Mouse (Mus musculus) lung, embryonic 16.5 days (tissue): Measurements from ENCODE around the gene Iffo1. TPM values are rescaled to one million over a fixed set of nuclear protein-coding genes. Genes with fewer than 3 reads are reported as not detected.

Experiments
- ATAC-seq: fragments of 200-750 bp; cut with Nextera tagmentation; 2 replicates; pipeline ENCODE4 v1.8.0; 2017; ENCODE audit warnings: low read depth, mild to moderate bottlenecking, moderate library complexity
- H3K27ac ChIP-seq: fragments of 300-500 bp; sonication (generic); 2 replicates; pipeline ENCODE4 v1.5.1; 2014; ENCODE audit warnings: mild to moderate bottlenecking, control low read depth, low read length
- H3K27me3 ChIP-seq: fragments of 300-500 bp; sonication (generic); 2 replicates; pipeline ENCODE4 v1.6.1; 2014; ENCODE audit warnings: low read depth, low read length, mixed read lengths; ENCODE audit not compliant: control insufficient read depth, insufficient read depth
- H3K36me3 ChIP-seq: fragments of 300-500 bp; sonication (generic); 2 replicates; pipeline ENCODE4 v1.6.1; 2014; ENCODE audit warnings: low read length; ENCODE audit not compliant: control insufficient read depth, insufficient read depth
- H3K4me1 ChIP-seq: fragments of 300-500 bp; sonication (generic); replicated peaks from 2 replicates; pipeline ENCODE4 v1.6.1; 2014; ENCODE audit warnings: low read length, mixed read lengths; ENCODE audit not compliant: control insufficient read depth, insufficient read depth
- H3K4me2 ChIP-seq: fragments of 300-500 bp; sonication (generic); 2 replicates; pipeline ENCODE4 v1.6.1; 2014; ENCODE audit warnings: low read depth, low read length, control low read depth
- H3K4me3 ChIP-seq: fragments of 300-500 bp; sonication (generic); 2 replicates; pipeline ENCODE4 v1.5.1; 2014; ENCODE audit warnings: mild to moderate bottlenecking, low read length, control low read depth
- H3K9ac ChIP-seq: fragments of 300-500 bp; sonication (generic); 2 replicates; pipeline ENCODE4 v1.6.1; 2014; ENCODE audit warnings: low read length, control low read depth
- H3K9me3 ChIP-seq: fragments of 300-500 bp; sonication (generic); 2 replicates; pipeline ENCODE4 v1.6.1; 2016; ENCODE audit warnings: low read length; ENCODE audit not compliant: control insufficient read depth
- WGBS: fragments of 180-500 bp; shearing (Covaris S2); extraction: QIAGEN DNeasy Blood & Tissue Kit; methylation state at CpG from one replicate; pipeline ENCODE4 v1.1.7; 2014; 5-methylcytosine and 5-hydroxymethylcytosine counted together
- microRNA-seq: library from miRNA; unstranded; fragments of <30 nt; microRNA quantifications from one replicate; pipeline ENCODE4, GENCODE M21; 2016
- polyA plus RNA-seq: library from polyadenylated mRNA; unstranded; fragments of >200 nt; fragmentation: Nextera tagmentation; extraction: Ambion mirVana; gene quantifications from 2 replicates; pipeline ENCODE4 v1.2.1, GENCODE M21; 2015

The Iffo1 gene
- polyA plus RNA-seq, 1 experiment from 2014 or later = 5.5 TPM

DNA sequence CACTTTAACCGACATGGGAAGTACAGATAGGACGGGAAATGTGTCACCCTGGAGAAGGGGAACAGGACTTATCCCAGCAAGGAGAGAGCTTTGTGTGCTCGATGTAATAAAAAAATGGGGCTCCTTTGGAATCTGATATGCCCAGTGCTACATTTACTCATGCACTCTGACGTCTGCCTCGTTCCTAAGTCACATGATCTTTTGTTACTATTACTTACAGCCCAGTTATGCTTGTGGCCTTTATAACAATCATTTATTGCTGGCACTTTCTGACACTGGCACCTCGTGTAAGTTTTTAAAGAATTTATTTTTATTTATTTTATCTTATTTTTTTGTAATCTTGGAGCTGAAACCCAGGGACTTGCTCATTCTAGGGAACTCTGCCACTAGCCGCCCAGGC, 48.3 kb downstream of the Iffo1 start:
- no peak overlapping the region for H3K27ac ChIP-seq
- no peak overlapping the region; the same call in 1 of the 2 replicates for H3K4me3 ChIP-seq
- no peaks in the 10 kb centered on the region for H3K27me3 ChIP-seq
- peaks cover 3% of the 10 kb centered on the region; the same call in 1 of the 2 replicates for H3K36me3 ChIP-seq
- no peak for ATAC-seq
- H3K4me2 ChIP-seq = no peak overlapping the region; the same call in 1 of the 2 replicates
- H3K9ac ChIP-seq = no peak overlapping the region
- WGBS = 45% methylated on average over 7 of the region's 7 CpGs
- no peaks in the 10 kb centered on the region for H3K9me3 ChIP-seq
- H3K4me1 ChIP-seq = peaks cover 17% of the 10 kb centered on the region

DNA sequence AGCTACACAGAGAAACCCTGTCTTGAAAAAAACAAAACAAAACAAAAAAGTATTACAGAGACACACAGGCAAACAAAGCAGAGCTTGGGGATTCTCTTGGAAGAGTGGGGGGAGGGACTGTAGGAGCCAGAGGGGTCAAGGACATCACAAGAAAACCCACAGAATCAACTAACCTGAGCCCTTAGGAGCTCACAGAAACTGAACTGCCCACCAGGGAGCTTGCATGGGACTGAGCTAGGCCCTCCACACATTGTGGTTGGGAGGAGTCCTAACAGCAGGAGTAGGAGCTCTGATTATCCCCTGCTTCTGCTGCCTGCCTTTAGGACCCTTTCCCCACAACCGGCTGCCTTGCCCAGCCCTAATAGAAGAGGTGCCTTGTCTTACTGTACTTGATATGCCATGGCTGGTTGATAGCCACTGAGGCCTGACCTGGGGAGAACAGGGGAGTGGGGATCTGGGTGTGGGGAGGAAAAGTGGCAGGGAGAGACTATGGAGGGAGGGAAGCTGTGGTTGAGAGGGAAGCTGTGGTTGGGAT, 50.6 kb downstream of the Iffo1 start:
- Histone ChIP-seq H3K4me2 (no peak overlapping the region), H3K4me3 (no peak overlapping the region), H3K36me3 (peaks cover 3% of the 10 kb centered on the region; the same call in 1 of the 2 replicates), H3K9me3 (no peaks in the 10 kb centered on the region), H3K27me3 (no peaks in the 10 kb centered on the region), H3K27ac (no peak overlapping the region), H3K9ac (no peak overlapping the region), H3K4me1 (peaks cover 11% of the 10 kb centered on the region)
- ATAC-seq = no peak
- WGBS = 60% methylated on average over 1 of the region's 1 CpGs

DNA sequence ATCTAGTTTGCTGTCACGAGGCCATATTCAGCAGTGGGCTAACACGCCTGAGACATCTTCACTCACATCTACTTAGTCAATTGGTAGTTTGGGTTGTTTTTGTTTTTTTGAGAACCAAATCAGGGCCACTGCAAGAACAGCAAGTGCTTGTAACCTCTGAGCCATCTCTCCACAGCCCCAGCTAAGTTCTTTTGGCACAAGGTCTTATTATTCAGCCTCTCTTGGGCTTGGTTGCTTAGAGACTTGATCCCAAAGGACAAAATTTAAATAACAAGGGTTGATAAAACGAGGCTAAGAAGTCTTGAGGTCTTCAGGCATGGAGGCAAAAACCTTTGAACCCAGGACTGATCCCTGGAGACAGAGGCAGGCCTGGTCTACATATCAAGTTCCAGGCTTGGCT, 51.3 kb downstream of the Iffo1 start:
- no peak for ATAC-seq
- Histone ChIP-seq H3K27ac (no peak overlapping the region), H3K4me1 (peaks cover 9% of the 10 kb centered on the region), H3K27me3 (no peaks in the 10 kb centered on the region), H3K4me2 (no peak overlapping the region), H3K4me3 (no peak overlapping the region), H3K9ac (no peak overlapping the region), H3K9me3 (no peaks in the 10 kb centered on the region), H3K36me3 (peaks cover 3% of the 10 kb centered on the region; the same call in 1 of the 2 replicates)
- WGBS = 78% methylated on average over 3 of the region's 3 CpGs

DNA sequence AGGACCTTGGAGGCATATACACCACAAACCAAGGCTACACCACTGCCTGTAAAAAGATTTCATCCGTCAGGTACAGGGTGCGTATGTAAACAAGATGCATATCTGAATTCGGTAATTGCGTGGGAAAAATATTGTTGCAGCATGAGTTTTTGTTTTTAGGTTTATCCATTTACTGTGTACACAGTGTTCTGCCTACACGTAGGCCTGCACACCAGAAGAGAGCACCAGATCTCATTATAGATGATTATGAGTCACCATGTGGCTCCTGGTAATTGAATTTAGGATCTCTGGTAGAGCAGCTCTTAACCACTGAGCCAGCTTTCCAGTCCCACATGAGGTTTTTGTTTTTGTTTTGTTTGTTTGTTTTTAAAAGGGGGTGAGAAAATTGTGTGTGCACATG, 52.1 kb downstream of the Iffo1 start:
- Histone ChIP-seq H3K4me3 (no peak overlapping the region), H3K4me1 (peaks cover 9% of the 10 kb centered on the region), H3K9me3 (no peaks in the 10 kb centered on the region), H3K27me3 (no peaks in the 10 kb centered on the region), H3K27ac (no peak overlapping the region), H3K4me2 (no peak overlapping the region), H3K9ac (no peak overlapping the region), H3K36me3 (peaks cover 3% of the 10 kb centered on the region; the same call in 1 of the 2 replicates)
- no peak for ATAC-seq
- 81% methylated on average over 5 of the region's 5 CpGs for WGBS

- no peak overlapping the region for H3K4me3 ChIP-seq
- no peak overlapping the region for H3K9ac ChIP-seq
- WGBS = 76% methylated on average over 1 of the region's 1 CpGs
- H3K4me2 ChIP-seq = no peak overlapping the region
- H3K4me1 ChIP-seq = no peaks in the 10 kb centered on the region
- no peak overlapping the region for H3K27ac ChIP-seq
- H3K9me3 ChIP-seq = no peaks in the 10 kb centered on the region; the same call in 1 of the 2 replicates
- ATAC-seq = no peak
- H3K36me3 ChIP-seq = no peaks in the 10 kb centered on the region
- H3K27me3 ChIP-seq = peaks cover 2% of the 10 kb centered on the region; the same call in 1 of the 2 replicates
Observed at GRCm38 (mm10) chr6:125210436-125210835, 65.4 kb downstream of the Iffo1 start.

Small RNA genes lying within 50 kb of the gene (microRNA-seq; reads per million reads assigned to microRNA genes)
- 0.59 reads per million for gene Mir3098
- not detected for gene Mir7045

Other genes starting within 250 kb of the Iffo1 start
- 1.2 TPM in 2 replicates for gene Lag3, start 233.5 kb upstream of the Iffo1 start, polyA plus RNA-seq
- 341 and 346 TPM in 2 replicates for gene Ptms, start 225.1 kb upstream of the Iffo1 start, polyA plus RNA-seq
- 317 and 323 TPM in 2 replicates for gene Mlf2, start 213.9 kb upstream of the Iffo1 start, polyA plus RNA-seq
- gene Cops7a, start 179.7 kb upstream of the Iffo1 start, polyA plus RNA-seq = 138 and 153 TPM in 2 replicates
- 0.68 and 0.88 TPM in 2 replicates for gene Pianp, start 148.5 kb upstream of the Iffo1 start, polyA plus RNA-seq
- gene Zfp384, start 136.1 kb upstream of the Iffo1 start, polyA plus RNA-seq = 14.0 and 14.3 TPM in 2 replicates
- gene Ing4, start 105.5 kb upstream of the Iffo1 start, polyA plus RNA-seq = 141 and 142 TPM in 2 replicates
- 12.9 and 16.4 TPM in 2 replicates for gene Acrbp, start 95.6 kb upstream of the Iffo1 start, polyA plus RNA-seq
- gene Lpar5, start 77.3 kb upstream of the Iffo1 start, polyA plus RNA-seq = 0.45 and 0.49 TPM in 2 replicates
- 58.2 and 59.4 TPM in 2 replicates for gene Chd4, start 49.3 kb upstream of the Iffo1 start, polyA plus RNA-seq
- gene Nop2, start 13.3 kb upstream of the Iffo1 start, polyA plus RNA-seq = 44.5 and 52.5 TPM in 2 replicates
- 1,562 and 1,631 TPM in 2 replicates for gene Gapdh, start 21.2 kb downstream of the Iffo1 start, polyA plus RNA-seq
- gene Ncapd2, start 46.5 kb downstream of the Iffo1 start, polyA plus RNA-seq = 123 and 135 TPM in 2 replicates
- 216 and 226 TPM in 2 replicates for gene Mrpl51, start 46.6 kb downstream of the Iffo1 start, polyA plus RNA-seq
- 5.2 and 6.0 TPM in 2 replicates for gene Vamp1, start 70.3 kb downstream of the Iffo1 start, polyA plus RNA-seq
- gene Tapbpl, start 86.6 kb downstream of the Iffo1 start, polyA plus RNA-seq = 9.0 and 10.0 TPM in 2 replicates
- 3.1 and 5.7 TPM in 2 replicates for gene Cd27, start 91.8 kb downstream of the Iffo1 start, polyA plus RNA-seq
- gene Tuba3a, start 140.8 kb downstream of the Iffo1 start, polyA plus RNA-seq = 0.16 TPM in 1 of 2 replicates, not detected in the other
- 91.1 and 96.4 TPM in 2 replicates for gene Ltbr, start 168.6 kb downstream of the Iffo1 start, polyA plus RNA-seq
- gene Scnn1a, start 175.4 kb downstream of the Iffo1 start, polyA plus RNA-seq = 9.1 and 13.4 TPM in 2 replicates
- gene Tnfrsf1a, start 204.1 kb downstream of the Iffo1 start, polyA plus RNA-seq = 115 and 117 TPM in 2 replicates
- 0.49 and 0.99 TPM in 2 replicates for gene Plekhg6, start 235.6 kb downstream of the Iffo1 start, polyA plus RNA-seq